Mouse (Mus musculus) kidney, adult 2 months (tissue): Measurements from ENCODE around the gene Kcnq2.

ENCODE experiments used
- CTCF ChIP-seq: fragments of 200-500 bp; conservative IDR thresholded peaks from 2 replicates; pipeline ENCODE4 v1.5.1; 2011; ENCODE audit warnings: low read depth, mild to moderate bottlenecking, control low read depth, low read length, moderate library complexity, mixed read lengths; ENCODE audit not compliant: insufficient read depth, insufficient read length
- POLR2A ChIP-seq: fragments of 200-500 bp; IDR thresholded peaks from one replicate; pipeline ENCODE4 v1.6.1; 2011; ENCODE audit warnings: low read depth, low read length, control low read depth

- TF ChIP-seq POLR2A (no peak), CTCF (no peak)
These were observed 7.6 kb upstream of the Kcnq2 start for GRCm38 (mm10) chr2:181142703-181143135.
